Mouse (Mus musculus) cerebellum, adult 9-10 months (tissue): Measurements from ENCODE around the gene Ybx1.
"Not testable (repeated sequence)": the region's sequence is repeated elsewhere in the genome, so short reads cannot be mapped to it uniquely, and the experiment has no call there.

ENCODE experiments used
- DNase-seq: peaks from one replicate; pipeline ENCODE4 v3.0.0; 2022

Gene Ybx1

GRCm38 (mm10) chr4:119294415-119295133 is at the start of gene Ybx1:
Gene Ybx1, minus strand, starts transcription at chr4:119294604.
- peak; percentile 99 for DNase-seq

DNA sequence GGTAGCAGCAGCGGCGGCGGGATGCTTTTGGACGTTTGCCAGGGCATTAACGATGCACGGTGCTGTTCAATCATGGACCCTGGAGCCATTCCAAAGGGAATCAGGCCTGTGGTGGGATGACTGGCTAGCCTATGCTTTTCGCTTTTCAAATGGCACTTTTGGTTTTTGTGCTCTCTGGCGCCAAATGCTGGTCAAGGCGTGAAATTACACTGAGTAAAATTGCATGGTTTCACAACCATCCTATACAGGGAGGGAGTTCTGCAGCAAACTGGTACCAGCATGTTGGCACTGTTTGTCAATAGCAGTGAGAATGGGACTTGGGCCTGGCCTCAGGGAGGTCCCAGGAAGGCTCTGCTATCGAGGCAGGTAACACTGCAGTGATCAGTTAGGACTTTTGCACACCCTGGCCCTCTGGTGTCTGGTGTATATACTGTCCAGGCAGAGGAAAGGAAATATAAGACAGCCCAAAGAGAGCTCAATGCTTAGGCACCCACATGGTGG is 44.5 kb upstream of the Ybx1 start:
- peak; percentile 45 for DNase-seq

DNA sequence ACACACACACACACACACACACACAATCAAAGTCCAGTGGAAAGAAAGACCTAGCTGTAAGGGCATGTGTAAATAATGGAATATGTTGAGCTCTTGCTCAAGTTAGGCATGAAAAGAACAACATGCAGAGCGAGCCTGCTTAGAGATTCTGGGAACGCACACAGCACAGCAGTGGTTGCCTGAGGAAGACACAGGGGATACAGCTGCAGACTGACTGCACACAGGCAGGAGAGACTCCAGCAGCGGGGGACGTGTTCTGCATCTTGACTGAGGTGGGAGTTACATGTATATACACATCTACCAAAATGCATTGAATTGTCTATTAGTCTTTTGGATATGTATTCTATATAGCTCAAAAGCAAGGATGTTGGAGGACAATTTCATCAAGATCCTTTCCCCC is 44.0 kb upstream of the Ybx1 start:
- no peak for DNase-seq

GRCm38 (mm10) chr4:119333487-119333886 is 39.1 kb upstream of the Ybx1 start:
- no peak for DNase-seq

GRCm38 (mm10) chr4:119320896-119321550 is 26.6 kb upstream of the Ybx1 start:
- peak; percentile 36 for DNase-seq

GRCm38 (mm10) chr4:119320131-119320830 is 25.9 kb upstream of the Ybx1 start, which contains the start of gene Ppih:
Gene Ppih, minus strand, starts transcription at chr4:119320546.
- DNase-seq = peak; percentile 94

- DNase-seq = no peak
Observed at GRCm38 (mm10) chr4:119313756-119314155, 19.4 kb upstream of the Ybx1 start.

GRCm38 (mm10) chr4:119305418-119305817 is 11.0 kb upstream of the Ybx1 start:
- DNase-seq = no peak

- no peak for DNase-seq
Observed at GRCm38 (mm10) chr4:119303291-119303690, 8.9 kb upstream of the Ybx1 start.

DNA sequence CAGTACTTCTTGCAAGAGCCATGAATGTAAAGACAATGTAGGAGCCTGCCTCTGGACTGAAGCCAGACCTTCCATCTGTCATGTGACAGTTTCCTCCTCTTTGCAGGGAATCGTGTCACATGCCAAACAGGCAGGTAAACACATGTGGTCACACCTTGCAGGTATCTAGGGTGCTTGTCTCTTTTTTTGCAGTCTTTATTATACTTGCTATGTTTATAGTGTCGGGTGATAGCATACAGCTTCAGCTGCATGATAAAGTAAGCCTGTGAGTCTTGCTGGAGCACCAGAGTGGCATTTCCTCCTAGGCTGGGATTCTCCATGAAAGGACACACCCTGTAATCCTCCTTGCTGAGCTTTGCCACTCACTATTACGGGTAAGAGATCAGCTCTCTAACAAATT is 7.4 kb upstream of the Ybx1 start:
- DNase-seq = no peak

- DNase-seq = no peak
Observed at GRCm38 (mm10) chr4:119300761-119301160, 6.4 kb upstream of the Ybx1 start.

DNA sequence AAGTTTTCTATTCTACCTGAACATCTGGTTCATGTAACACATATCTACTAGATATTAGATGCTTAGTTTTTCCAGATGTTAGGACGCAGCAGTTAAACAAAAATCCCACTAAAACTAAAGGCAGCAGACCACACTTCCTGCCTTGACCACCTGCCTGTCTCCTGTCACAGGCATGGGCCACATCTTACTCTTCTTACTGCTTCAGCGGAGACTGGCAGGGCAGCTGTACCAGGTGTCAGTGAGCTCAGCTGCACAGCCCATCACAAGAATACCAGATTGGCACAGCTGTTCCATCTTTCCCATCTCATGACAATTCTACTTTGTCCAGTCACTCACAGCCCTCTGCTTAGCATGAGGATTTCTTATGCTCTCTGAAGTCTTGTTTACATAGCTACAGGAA is 3.0 kb upstream of the Ybx1 start:
- no peak for DNase-seq

DNA sequence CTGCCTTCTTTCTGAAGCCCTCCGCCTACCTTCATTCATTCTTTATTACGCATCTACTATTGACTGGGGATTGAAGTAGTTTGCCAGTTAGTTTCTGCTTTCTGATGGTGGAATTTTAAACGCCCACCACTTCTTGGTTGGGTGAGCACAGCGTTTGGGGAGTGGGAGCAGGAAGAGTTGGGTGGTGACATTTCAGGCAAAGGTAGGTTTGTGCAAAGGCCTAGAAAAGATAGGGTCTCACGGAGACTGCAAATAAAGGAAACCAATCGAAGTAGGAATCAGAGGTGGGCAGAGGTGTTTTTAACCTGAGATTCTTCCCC is 690 bp upstream of the Ybx1 start:
- DNase-seq = no peak

GRCm38 (mm10) chr4:119293574-119294258 is 688 bp downstream of the Ybx1 start:
- peak; percentile 44 for DNase-seq

GRCm38 (mm10) chr4:119292771-119293573 is 1.4 kb downstream of the Ybx1 start:
- peak; percentile 44 for DNase-seq

DNA sequence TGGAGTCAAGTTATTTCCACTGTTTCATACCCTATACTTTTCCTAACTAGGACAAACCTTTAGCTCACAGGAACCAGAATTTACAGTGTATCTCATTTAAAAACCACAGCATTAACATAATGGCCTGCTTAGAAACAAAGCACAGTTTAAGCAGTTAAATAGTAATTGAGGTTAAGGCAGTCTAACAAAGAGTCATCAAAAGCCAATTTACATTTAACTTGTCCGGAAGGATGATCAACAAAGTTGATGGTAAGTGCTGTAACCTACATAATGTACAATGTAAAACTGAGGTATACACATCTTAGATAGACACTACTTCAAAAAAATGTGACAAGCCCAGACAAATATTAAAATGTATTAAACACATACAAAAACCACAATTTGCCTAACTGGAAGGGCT is 2.5 kb downstream of the Ybx1 start:
- DNase-seq = no peak

GRCm38 (mm10) chr4:119285336-119285735 is 9.1 kb downstream of the Ybx1 start:
- no peak for DNase-seq

DNA sequence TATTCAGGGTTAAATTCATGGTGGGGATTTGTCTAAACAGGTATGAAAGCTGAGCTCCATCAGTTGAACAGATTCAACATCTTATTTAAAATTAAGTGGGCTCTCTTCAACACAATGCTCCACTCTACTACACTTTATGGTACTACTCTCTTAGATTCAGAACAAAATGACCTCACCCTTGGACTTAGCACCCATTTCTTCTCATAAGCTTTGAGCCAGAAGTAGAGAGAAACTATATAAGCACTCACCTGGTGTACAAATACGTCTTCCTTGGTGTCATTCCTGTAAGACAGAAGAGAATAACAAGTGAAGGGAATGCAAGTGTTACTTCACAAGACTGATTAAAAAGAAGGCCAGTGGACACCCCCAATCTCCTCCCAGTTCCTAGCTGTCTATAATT is 9.5 kb downstream of the Ybx1 start:
- no peak for DNase-seq

DNA sequence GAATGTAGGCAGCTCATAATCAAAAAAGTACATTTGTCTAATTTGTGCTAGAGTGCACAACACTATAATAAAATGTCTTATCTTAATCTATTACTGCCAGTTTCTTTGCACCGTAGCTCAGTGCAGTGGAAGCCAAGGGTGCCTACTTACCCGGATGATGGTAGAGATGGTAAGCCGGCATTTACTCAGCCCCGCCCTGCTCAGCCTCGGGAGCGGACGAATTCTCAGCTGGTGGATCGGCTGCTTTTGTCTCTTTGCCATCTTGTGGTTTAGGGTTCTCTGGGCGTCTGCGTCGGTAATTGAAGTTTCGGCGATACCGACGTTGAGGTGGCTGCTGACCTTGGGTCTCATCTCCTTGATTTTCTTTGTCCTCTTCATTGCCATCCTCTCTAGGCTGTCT is 15.6 kb downstream of the Ybx1 start:
- not testable (repeated sequence) for DNase-seq

DNA sequence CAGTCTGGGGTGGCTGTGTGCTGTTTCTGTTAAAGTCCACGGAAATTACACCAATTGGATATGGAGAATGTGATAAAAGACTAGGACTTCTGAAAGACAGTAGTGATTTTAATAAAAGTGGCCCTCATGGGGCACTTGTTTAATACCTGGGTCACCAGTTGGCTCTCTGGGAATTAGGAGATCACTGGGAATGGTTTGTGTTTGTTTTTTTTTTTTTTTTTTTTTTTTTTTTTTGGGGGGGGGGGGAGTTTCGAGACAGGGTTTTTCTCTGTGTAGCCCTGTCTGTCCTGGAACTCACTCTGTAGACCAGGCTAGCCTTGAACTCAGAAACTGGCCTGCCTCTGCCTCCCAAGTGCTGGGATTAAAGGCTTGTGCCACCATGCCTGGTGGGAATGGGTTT is 18.7 kb downstream of the Ybx1 start:
- DNase-seq = no peak

DNA sequence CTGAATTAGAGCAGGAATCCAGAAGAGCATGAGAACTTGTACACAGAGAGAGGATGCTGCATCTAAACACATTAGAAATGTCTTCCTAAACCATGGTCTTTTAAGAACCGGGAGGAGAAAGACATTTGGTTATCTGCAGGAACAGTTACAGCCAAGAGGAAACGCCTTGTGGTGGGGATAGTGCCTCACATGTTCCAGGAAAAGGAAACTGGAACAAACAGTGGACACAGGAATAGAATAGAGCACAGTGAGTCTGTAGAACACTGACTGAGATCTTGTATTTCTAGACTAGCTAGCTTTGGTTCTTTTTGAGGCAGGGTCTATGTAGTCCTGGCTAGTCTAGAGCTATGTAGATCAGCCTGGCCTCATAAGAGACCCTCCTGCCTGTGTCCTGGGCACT is 19.2 kb downstream of the Ybx1 start:
- no peak for DNase-seq

- no peak for DNase-seq
Observed at GRCm38 (mm10) chr4:119274627-119275026, 19.8 kb downstream of the Ybx1 start.
